Mouse (Mus musculus): Measurements from ENCODE around the gene Fubp1. TPM values are rescaled to one million over a fixed set of nuclear protein-coding genes. Genes with fewer than 3 reads are reported as not detected.
A peak's percentile ranks its signal among the peaks of the same experiment; 100 is the strongest.

The Fubp1 gene
- polyA plus RNA-seq, 1 experiment from 2014 or later: 416 TPM

DNA sequence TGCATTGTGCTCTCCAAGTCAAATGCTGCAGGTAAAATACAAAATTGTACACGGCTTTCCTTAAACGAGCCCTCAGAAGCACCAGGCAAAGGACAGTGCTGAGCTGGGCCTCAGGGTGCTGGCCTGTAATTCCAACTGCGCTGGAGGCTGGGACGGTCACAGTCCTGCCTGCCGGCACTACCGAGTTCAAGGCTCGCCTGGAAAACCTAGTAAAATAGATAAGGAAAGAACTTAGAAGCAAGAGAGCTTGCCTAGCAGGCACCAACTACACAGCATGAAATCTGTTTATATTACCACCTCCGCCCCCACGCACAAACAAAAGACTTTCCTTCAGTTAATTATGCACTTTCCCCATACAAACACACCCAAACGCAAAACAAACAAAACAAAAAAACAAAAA lies 54.2 kb downstream of the Fubp1 start:
- Histone ChIP-seq H3K27ac (no peak overlapping the region), H3K4me3 (replicated peaks) (peak overlapping the region; percentile 4; the same call in 1 of the 2 replicates), H3K36me3 (no peaks in the 10 kb centered on the region), H3K9me3 (no peaks in the 10 kb centered on the region), H3K9ac (replicated peaks) (no peak overlapping the region), H3K4me1 (replicated peaks) (peaks cover 21% of the 10 kb centered on the region), H3K27me3 (peaks cover 29% of the 10 kb centered on the region), H3K4me2 (peak overlapping the region; percentile 94)
- no peak for ATAC-seq (ENCODE audit: insufficient number of reproducible peaks, insufficient read depth, low FRiP score, low TSS enrichment, low read depth)
- WGBS: 43% methylated on average over 10 of the region's 10 CpGs

DNA sequence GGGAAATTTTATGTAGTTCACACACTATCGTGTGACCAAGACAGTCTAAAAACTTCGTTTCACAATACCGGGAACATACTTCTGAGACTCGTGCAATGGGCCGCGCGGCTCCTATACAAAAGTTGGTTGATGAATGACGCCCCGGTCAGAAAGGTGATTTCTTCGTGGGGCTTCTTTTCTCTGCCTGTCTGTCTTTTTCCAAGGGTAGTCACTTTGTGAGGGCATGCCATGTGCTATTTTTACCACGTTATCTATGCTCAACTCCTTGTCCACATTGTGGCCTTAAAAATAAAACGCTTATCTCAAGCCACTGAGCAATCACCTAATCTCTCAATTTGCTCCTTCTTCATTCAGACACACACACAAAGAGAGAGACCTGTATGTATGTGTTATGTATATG lies 54.6 kb downstream of the Fubp1 start:
- no peaks in the 10 kb centered on the region for H3K36me3 ChIP-seq
- H3K4me3 ChIP-seq (replicated peaks): peak overlapping the region; percentile 62
- peaks cover 29% of the 10 kb centered on the region for H3K27me3 ChIP-seq
- no peak overlapping the region for H3K27ac ChIP-seq
- no peaks in the 10 kb centered on the region for H3K9me3 ChIP-seq
- peaks cover 21% of the 10 kb centered on the region for H3K4me1 ChIP-seq (replicated peaks)
- no peak for ATAC-seq (ENCODE audit: insufficient number of reproducible peaks, insufficient read depth, low FRiP score, low TSS enrichment, low read depth)
- H3K4me2 ChIP-seq: peak overlapping the region; percentile 94
- H3K9ac ChIP-seq (replicated peaks): no peak overlapping the region
- 48% methylated on average over 12 of the region's 12 CpGs for WGBS

GRCm38 (mm10) chr3:152265351-152266035 lies 55.3 kb downstream of the Fubp1 start:
- ATAC-seq (ENCODE audit: insufficient number of reproducible peaks, insufficient read depth, low FRiP score, low TSS enrichment, low read depth): peak; percentile 88
- under 1% methylated on average over 52 of the region's 63 CpGs for WGBS
- peaks cover 29% of the 10 kb centered on the region for H3K27me3 ChIP-seq
- H3K27ac ChIP-seq: peak overlapping the region; percentile 88
- peak overlapping the region; percentile 94 for H3K4me2 ChIP-seq
- H3K36me3 ChIP-seq: no peaks in the 10 kb centered on the region
- H3K4me3 ChIP-seq (replicated peaks): peak overlapping the region; percentile 62
- H3K9ac ChIP-seq (replicated peaks): peak overlapping the region; percentile 82
- no peaks in the 10 kb centered on the region for H3K9me3 ChIP-seq
- peaks cover 21% of the 10 kb centered on the region for H3K4me1 ChIP-seq (replicated peaks)

- Histone ChIP-seq H3K36me3 (no peaks in the 10 kb centered on the region), H3K9ac (replicated peaks) (peak within 1 kb of the TSS; percentile 82), H3K4me2 (peak within 1 kb of the TSS; percentile 94), H3K27me3 (peaks cover 29% of the 10 kb centered on the region), H3K27ac (peak within 1 kb of the TSS; percentile 88), H3K9me3 (no peaks in the 10 kb centered on the region), H3K4me3 (replicated peaks) (peak within 1 kb of the TSS; percentile 62), H3K4me1 (replicated peaks) (peaks cover 21% of the 10 kb centered on the region)
- WGBS: 3% methylated on average over 13 of the region's 13 CpGs
- 0 out of 2 replicates have a peak, but pooled peaks have one; percentile 46 for ATAC-seq (ENCODE audit: insufficient number of reproducible peaks, insufficient read depth, low FRiP score, low TSS enrichment, low read depth)
These were observed 55.8 kb downstream of the Fubp1 start, which contains the start of gene Nexn for GRCm38 (mm10) chr3:152266036-152266421. Nexn (minus strand) TSS chr3:152266350.

DNA sequence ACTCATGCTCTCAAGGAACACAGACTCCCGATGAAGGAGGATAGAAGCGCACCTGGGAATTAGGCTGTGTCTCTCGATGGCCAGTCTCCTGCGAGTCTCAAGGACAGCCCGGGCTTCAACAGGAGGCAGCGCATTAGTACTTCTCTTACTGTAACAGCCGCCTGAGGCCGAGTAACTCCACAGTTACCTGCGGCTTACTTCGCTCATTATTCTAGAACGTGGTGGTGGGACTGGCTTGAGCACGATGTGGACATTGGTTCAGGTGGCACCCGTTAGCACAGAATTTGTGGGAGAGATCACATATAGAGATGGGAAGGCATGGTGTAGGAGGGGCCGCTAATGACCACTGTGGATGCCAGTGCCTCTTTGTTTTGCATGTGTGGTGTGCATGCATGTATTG lies 57.9 kb downstream of the Fubp1 start:
- Histone ChIP-seq H3K27ac (no peak overlapping the region), H3K36me3 (no peaks in the 10 kb centered on the region), H3K4me1 (replicated peaks) (peaks cover 10% of the 10 kb centered on the region), H3K9me3 (no peaks in the 10 kb centered on the region), H3K27me3 (peaks cover 26% of the 10 kb centered on the region), H3K4me3 (replicated peaks) (no peak overlapping the region), H3K4me2 (no peak overlapping the region), H3K9ac (replicated peaks) (no peak overlapping the region)
- no peak for ATAC-seq (ENCODE audit: insufficient number of reproducible peaks, insufficient read depth, low FRiP score, low TSS enrichment, low read depth)
- whole genome bisulfite sequencing: 88% methylated on average over 14 of the region's 14 CpGs

DNA sequence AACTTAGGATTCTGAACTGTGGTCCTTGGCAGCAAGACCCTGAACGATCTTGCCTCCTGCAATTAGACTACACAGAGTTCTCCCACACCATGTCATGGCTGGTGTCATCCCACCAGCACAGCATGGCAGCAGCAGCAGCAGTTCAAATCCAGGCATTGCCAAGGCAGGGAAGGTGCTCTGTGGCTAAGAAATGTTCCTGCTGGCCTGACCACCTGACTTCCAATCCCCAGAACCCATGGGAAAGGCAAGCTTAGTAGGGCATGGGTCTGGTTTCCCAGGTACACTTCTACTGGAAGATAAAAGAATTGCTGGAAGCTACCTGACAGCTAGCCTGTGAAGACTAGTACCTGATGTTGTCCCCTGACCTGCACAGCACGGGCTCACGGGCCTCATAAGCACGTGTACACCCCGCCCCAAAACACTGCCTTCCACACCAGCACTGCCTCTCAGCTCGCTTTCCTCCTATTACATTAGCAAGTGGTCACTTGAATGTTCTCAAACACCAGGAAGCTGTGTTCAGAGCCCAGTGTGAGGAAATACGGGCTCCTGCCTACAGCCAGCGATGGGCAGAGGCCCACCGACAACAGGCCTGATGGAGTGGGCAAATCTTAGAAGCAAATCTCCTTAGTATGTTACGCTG lies 61.0 kb downstream of the Fubp1 start:
- ATAC-seq (ENCODE audit: insufficient number of reproducible peaks, insufficient read depth, low FRiP score, low TSS enrichment, low read depth): no peak
- H3K4me3 ChIP-seq (replicated peaks): no peak overlapping the region
- 88% methylated on average over 10 of the region's 10 CpGs for WGBS
- H3K4me1 ChIP-seq (replicated peaks): peaks cover 5% of the 10 kb centered on the region; the same call in 1 of the 2 replicates
- peaks cover 19% of the 10 kb centered on the region for H3K27me3 ChIP-seq
- no peak overlapping the region for H3K9ac ChIP-seq (replicated peaks)
- H3K36me3 ChIP-seq: peaks cover 4% of the 10 kb centered on the region
- no peak overlapping the region for H3K4me2 ChIP-seq
- H3K27ac ChIP-seq: no peak overlapping the region
- no peaks in the 10 kb centered on the region for H3K9me3 ChIP-seq

- no peak for ATAC-seq (ENCODE audit: insufficient number of reproducible peaks, insufficient read depth, low FRiP score, low TSS enrichment, low read depth)
- Histone ChIP-seq H3K27me3 (peaks cover 14% of the 10 kb centered on the region), H3K4me3 (replicated peaks) (no peak overlapping the region), H3K27ac (no peak overlapping the region), H3K4me1 (replicated peaks) (no peaks in the 10 kb centered on the region), H3K9ac (replicated peaks) (no peak overlapping the region), H3K36me3 (peaks cover 9% of the 10 kb centered on the region), H3K4me2 (no peak overlapping the region), H3K9me3 (no peaks in the 10 kb centered on the region)
- WGBS: 86% methylated on average over 6 of the region's 6 CpGs
These were observed 61.7 kb downstream of the Fubp1 start for GRCm38 (mm10) chr3:152271876-152272275.

DNA sequence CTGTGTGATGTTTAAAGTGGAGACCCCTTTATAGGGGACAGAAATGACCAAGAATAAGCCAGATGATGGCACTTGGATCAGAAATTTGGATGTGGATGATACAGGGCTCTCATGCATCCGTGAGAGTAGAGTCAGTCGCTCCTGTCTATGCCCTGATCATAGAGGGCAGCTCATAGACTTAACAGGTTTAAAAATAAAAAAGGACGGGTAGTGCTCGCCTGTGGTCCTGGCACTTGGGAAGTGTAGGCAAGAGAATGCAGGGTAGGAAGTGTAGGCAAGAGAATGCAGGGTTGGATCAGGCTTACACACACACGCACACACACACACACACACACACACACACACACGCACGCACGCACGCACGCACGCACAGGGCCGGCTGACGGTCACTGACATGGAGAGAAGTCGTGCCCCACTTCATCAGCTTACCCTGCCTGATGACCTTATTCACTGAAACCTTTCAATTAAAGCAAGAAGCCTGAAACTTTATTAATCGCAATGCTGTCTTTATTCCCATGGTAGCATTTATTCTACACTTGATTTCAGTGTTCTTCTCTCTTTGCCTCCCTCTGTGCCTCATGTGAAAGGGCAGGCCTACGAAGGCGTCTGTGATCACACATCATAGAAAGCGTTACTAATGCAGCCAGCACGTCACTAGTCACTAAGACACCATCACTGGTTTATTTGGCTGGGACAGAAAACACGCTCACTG lies 62.9 kb downstream of the Fubp1 start:
- Histone ChIP-seq H3K9me3 (no peaks in the 10 kb centered on the region), H3K27ac (no peak overlapping the region), H3K4me2 (no peak overlapping the region), H3K4me1 (replicated peaks) (peaks cover 2% of the 10 kb centered on the region; the same call in 1 of the 2 replicates), H3K27me3 (peaks cover 4% of the 10 kb centered on the region; the same call in 1 of the 2 replicates), H3K9ac (replicated peaks) (no peak overlapping the region), H3K36me3 (peaks cover 14% of the 10 kb centered on the region), H3K4me3 (replicated peaks) (no peak overlapping the region)
- ATAC-seq (ENCODE audit: insufficient number of reproducible peaks, insufficient read depth, low FRiP score, low TSS enrichment, low read depth): no peak
- 84% methylated on average over 20 of the region's 20 CpGs for WGBS

DNA sequence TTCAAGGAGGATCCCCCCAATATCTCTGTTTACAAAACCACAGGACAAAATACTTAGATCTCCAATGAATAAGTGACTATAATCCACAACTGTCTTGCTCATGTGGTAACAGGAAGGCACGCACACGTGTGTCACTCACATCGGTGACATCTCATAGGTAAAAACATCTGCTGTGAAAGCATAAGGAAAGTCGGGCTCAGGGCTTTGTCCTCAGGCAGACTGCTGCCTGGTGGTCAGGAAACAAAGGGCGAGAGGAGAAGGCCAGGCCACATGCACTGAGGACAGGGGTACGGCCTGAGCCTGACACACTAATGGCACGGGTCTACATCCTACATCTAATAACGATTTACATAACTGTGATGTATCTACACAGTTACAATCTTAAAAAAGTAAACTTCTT lies 64.8 kb downstream of the Fubp1 start:
- WGBS: 81% methylated on average over 8 of the region's 8 CpGs
- H3K4me1 ChIP-seq (replicated peaks): peaks cover 9% of the 10 kb centered on the region; the same call in 1 of the 2 replicates
- ATAC-seq (ENCODE audit: insufficient number of reproducible peaks, insufficient read depth, low FRiP score, low TSS enrichment, low read depth): no peak
- H3K9ac ChIP-seq (replicated peaks): no peak overlapping the region
- H3K36me3 ChIP-seq: peaks cover 14% of the 10 kb centered on the region
- no peaks in the 10 kb centered on the region for H3K9me3 ChIP-seq
- H3K4me2 ChIP-seq: no peak overlapping the region
- no peaks in the 10 kb centered on the region for H3K27me3 ChIP-seq
- H3K27ac ChIP-seq: no peak overlapping the region
- H3K4me3 ChIP-seq (replicated peaks): no peak overlapping the region

DNA sequence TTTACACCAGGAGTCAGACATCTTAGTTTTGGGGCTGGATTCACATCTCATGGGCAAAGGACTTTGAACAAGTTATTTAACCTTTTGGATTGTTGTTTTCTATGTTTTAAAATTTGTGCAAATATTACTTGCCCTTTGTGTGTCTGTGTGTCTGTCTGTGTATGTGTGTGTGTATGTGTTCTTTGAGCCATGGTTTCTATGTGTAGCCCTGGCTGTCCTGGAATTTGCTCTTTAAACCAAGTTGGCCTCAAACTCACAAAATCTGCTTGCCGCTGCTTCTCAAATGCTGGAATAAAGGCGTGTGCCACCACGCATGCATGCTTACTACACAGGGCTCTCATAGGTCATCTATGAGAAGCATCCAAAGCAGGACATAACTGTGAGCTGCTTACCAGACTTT lies 66.7 kb downstream of the Fubp1 start:
- Histone ChIP-seq H3K4me2 (no peak overlapping the region), H3K4me3 (replicated peaks) (no peak overlapping the region), H3K36me3 (peaks cover 17% of the 10 kb centered on the region), H3K4me1 (replicated peaks) (peaks cover 9% of the 10 kb centered on the region; the same call in 1 of the 2 replicates), H3K27me3 (no peaks in the 10 kb centered on the region), H3K9me3 (no peaks in the 10 kb centered on the region), H3K27ac (no peak overlapping the region), H3K9ac (replicated peaks) (no peak overlapping the region)
- 94% methylated on average over 3 of the region's 3 CpGs for WGBS
- no peak for ATAC-seq (ENCODE audit: insufficient number of reproducible peaks, insufficient read depth, low FRiP score, low TSS enrichment, low read depth)

- Histone ChIP-seq H3K27ac (0 out of 2 replicates have a peak overlapping the region, but pooled peaks have one; percentile 35), H3K36me3 (peaks cover 26% of the 10 kb centered on the region), H3K9ac (replicated peaks) (no peak overlapping the region), H3K9me3 (no peaks in the 10 kb centered on the region), H3K4me2 (no peak overlapping the region), H3K27me3 (no peaks in the 10 kb centered on the region), H3K4me3 (replicated peaks) (no peak overlapping the region), H3K4me1 (replicated peaks) (peaks cover 9% of the 10 kb centered on the region; the same call in 1 of the 2 replicates)
- 87% methylated on average over 2 of the region's 2 CpGs for WGBS
- ATAC-seq (ENCODE audit: insufficient number of reproducible peaks, insufficient read depth, low FRiP score, low TSS enrichment, low read depth): no peak
These were observed 67.7 kb downstream of the Fubp1 start for GRCm38 (mm10) chr3:152277912-152278311.
